Mouse (Mus musculus): ENCODE results near the gene Rrm1. TPM values are rescaled to one million over a fixed set of nuclear protein-coding genes. Genes with fewer than 3 reads are reported as not detected.

Gene Rrm1
- polyA plus RNA-seq, 2 experiments: 107 to 185 TPM

DNA sequence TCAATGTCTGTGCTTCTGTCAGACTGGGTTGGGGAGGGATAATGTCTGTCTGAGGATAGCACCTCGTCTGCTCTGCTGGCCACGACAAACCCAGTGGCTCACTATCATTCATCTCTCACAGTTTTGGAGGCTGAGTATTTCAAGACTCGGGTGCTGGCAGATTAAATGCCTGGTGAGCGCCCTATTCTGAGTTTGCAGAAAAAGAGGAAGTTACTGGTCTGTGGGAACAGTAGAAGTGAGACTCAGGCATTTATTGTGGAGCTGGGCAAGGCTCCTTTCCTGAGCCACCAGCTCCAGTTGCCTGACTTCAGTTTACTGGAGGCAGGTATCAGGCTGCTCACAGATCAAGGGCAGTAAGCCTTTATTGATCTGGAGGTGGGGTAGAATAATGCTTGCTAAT is 72.6 kb downstream of the Rrm1 start:
- Histone ChIP-seq H3K27ac (no peak overlapping the region), H3K4me2 (ENCODE audit: low read depth) (no peak overlapping the region), H3K4me1 (replicated peaks; ENCODE audit: control insufficient read depth in 2 of 2, insufficient read depth in 2 of 2, low read length in 1 of 2) (peaks cover 0 to 4% of the 10 kb centered on the region in 2 experiments; a peak in 1 of 4 replicates), H3K27me3 (ENCODE audit: control insufficient read depth, insufficient read depth, low read length) (no peaks in the 10 kb centered on the region; the same call in 1 of the 2 replicates), H3K9ac (replicated peaks) (no peak overlapping the region), H3K9me3 (ENCODE audit: control insufficient read depth, low read length) (no peaks in the 10 kb centered on the region), H3K36me3 (replicated peaks; ENCODE audit: control insufficient read depth, insufficient read depth, low read depth) (no peaks in the 10 kb centered on the region), H3K4me3 (ENCODE audit: insufficient read depth in 1 of 2, low read depth in 2 of 2, low read length in 2 of 2) (no peak overlapping the region)
- no peak for ATAC-seq (ENCODE audit: insufficient read depth)
- whole genome bisulfite sequencing (ENCODE audit: insufficient replicate concordance): 5% methylated on average over 4 of the region's 4 CpGs
- DNase-seq (ENCODE audit: low read depth in 3 of 3, low spot score in 3 of 3): no peak
- TF ChIP-seq EP300 (IDR thresholded peaks at IDR 0.05; ENCODE audit: low read depth) (no peak), CTCF (IDR thresholded peaks at IDR 0.05; ENCODE audit: low read depth) (no peak)

DNA sequence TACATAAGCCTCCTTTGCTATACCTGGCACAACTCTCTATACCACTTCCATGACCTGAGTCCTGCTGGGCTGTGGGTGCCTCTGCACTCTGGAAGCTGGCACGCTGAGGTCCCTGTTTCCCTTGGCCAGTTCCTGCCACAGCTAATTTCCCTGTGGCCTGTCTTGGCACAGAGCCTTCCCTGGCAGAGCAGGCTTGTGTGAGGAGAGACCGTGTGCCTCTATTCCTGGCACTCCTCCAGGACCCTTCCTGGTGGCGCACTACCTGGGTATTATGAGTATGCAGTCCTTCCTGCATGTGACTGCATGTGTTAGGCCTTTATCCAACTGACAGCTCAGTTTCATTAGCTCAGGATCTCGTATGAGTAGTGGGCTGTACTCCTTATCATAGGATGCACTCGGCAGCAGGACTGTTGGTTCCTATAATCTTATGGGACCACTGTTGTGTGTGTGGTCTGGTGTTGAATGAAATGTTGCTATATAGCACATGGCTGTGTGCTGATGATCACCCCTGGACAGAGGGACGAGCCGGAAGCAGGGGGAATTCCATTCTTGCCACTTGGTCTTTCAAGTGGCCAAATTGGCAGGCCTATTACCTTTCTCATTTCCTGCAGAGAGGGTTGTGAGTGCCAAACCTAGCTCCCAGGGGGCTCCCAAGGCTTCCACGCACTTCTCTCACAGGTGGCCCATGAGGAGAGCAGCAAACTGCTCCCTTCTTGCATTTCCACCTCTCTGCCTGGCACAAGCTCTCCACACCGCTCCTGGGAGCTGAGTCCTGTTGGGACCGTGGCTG is 75.0 kb downstream of the Rrm1 start:
- no peak overlapping the region for H3K27ac ChIP-seq
- no peaks in the 10 kb centered on the region; the same call in 1 of the 2 replicates for H3K27me3 ChIP-seq (ENCODE audit: control insufficient read depth, insufficient read depth, low read length)
- H3K36me3 ChIP-seq (replicated peaks; ENCODE audit: control insufficient read depth, insufficient read depth, low read depth): no peaks in the 10 kb centered on the region
- H3K9ac ChIP-seq (replicated peaks): no peak overlapping the region
- peaks cover 0 to 4% of the 10 kb centered on the region in 2 experiments; a peak in 1 of 4 replicates for H3K4me1 ChIP-seq (replicated peaks; ENCODE audit: control insufficient read depth in 2 of 2, insufficient read depth in 2 of 2, low read length in 1 of 2)
- TF ChIP-seq CTCF (IDR thresholded peaks at IDR 0.05; ENCODE audit: low read depth) (no peak), EP300 (IDR thresholded peaks at IDR 0.05; ENCODE audit: low read depth) (no peak)
- no peaks in the 10 kb centered on the region for H3K9me3 ChIP-seq (ENCODE audit: control insufficient read depth, low read length)
- no peak for DNase-seq (ENCODE audit: low read depth in 3 of 3, low spot score in 3 of 3)
- 40% methylated on average over 10 of the region's 10 CpGs for WGBS (ENCODE audit: insufficient replicate concordance)
- no peak overlapping the region for H3K4me3 ChIP-seq (ENCODE audit: insufficient read depth in 1 of 2, low read depth in 2 of 2, low read length in 2 of 2)
- no peak for ATAC-seq (ENCODE audit: insufficient read depth)
- no peak overlapping the region for H3K4me2 ChIP-seq (ENCODE audit: low read depth)

DNA sequence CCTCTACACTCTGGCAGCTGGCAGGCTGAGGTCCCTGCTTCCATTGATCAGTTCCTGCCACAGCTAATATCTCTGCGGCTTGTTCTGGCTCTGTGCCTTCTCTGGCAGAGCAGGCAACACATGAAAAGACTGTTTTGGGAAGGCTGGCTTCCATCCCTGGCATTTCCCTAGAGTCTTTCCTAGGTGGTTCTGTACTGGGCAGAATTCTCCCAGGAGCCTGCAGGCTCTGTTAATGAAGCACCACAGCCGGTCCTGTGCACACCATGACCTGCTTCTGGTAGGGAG is 75.5 kb downstream of the Rrm1 start:
- peaks cover 0 to 4% of the 10 kb centered on the region in 2 experiments; a peak in 1 of 4 replicates for H3K4me1 ChIP-seq (replicated peaks; ENCODE audit: control insufficient read depth in 2 of 2, insufficient read depth in 2 of 2, low read length in 1 of 2)
- ATAC-seq (ENCODE audit: insufficient read depth) (no peak), DNase-seq (ENCODE audit: low read depth in 3 of 3, low spot score in 3 of 3) (no peak)
- H3K4me2 ChIP-seq (ENCODE audit: low read depth): no peak overlapping the region
- no peaks in the 10 kb centered on the region for H3K9me3 ChIP-seq (ENCODE audit: control insufficient read depth, low read length)
- no peak overlapping the region for H3K4me3 ChIP-seq (ENCODE audit: insufficient read depth in 1 of 2, low read depth in 2 of 2, low read length in 2 of 2)
- H3K27me3 ChIP-seq (ENCODE audit: control insufficient read depth, insufficient read depth, low read length): no peaks in the 10 kb centered on the region; the same call in 1 of the 2 replicates
- WGBS (ENCODE audit: insufficient replicate concordance): 63% methylated on average over 2 of the region's 2 CpGs
- H3K27ac ChIP-seq: no peak overlapping the region
- no peaks in the 10 kb centered on the region for H3K36me3 ChIP-seq (replicated peaks; ENCODE audit: control insufficient read depth, insufficient read depth, low read depth)
- no peak for TF ChIP-seq CTCF (IDR thresholded peaks at IDR 0.05; ENCODE audit: low read depth)
- no peak for TF ChIP-seq EP300 (IDR thresholded peaks at IDR 0.05; ENCODE audit: low read depth)
- H3K9ac ChIP-seq (replicated peaks): no peak overlapping the region

Other genes starting within 250 kb of the Rrm1 start
- 7.0 and 8.8 TPM in 2 replicates for gene Nup98, start 231.5 kb upstream of the Rrm1 start, polyA plus RNA-seq (2012; rRNA removed)
- gene Nup98, start 231.5 kb upstream of the Rrm1 start, polyA plus RNA-seq (2014; fragmentation: Nextera tagmentation; extraction: Ambion mirVana): 16.3 and 17.4 TPM in 2 replicates
- 14.5 and 15.4 TPM in 2 replicates for gene Pgap2, start 231.5 kb upstream of the Rrm1 start, polyA plus RNA-seq (2012; rRNA removed)
- gene Pgap2, start 231.5 kb upstream of the Rrm1 start, polyA plus RNA-seq (2014; fragmentation: Nextera tagmentation; extraction: Ambion mirVana): 18.0 and 20.2 TPM in 2 replicates
- 31.4 and 35.9 TPM in 2 replicates for gene Rhog, start 185.6 kb upstream of the Rrm1 start, polyA plus RNA-seq (2012; rRNA removed)
- gene Rhog, start 185.6 kb upstream of the Rrm1 start, polyA plus RNA-seq (2014; fragmentation: Nextera tagmentation; extraction: Ambion mirVana): 53.4 and 55.6 TPM in 2 replicates
- gene Stim1, start 173.9 kb upstream of the Rrm1 start, polyA plus RNA-seq (2012; rRNA removed): 6.9 and 7.9 TPM in 2 replicates
- gene Stim1, start 173.9 kb upstream of the Rrm1 start, polyA plus RNA-seq (2014; fragmentation: Nextera tagmentation; extraction: Ambion mirVana): 9.3 and 11.2 TPM in 2 replicates
- not detected in 2 replicates for gene Olfr543, start 40.0 kb downstream of the Rrm1 start, polyA plus RNA-seq (2012; rRNA removed)
- gene Olfr543, start 40.0 kb downstream of the Rrm1 start, polyA plus RNA-seq (2014; fragmentation: Nextera tagmentation; extraction: Ambion mirVana): 0.37 and 0.39 TPM in 2 replicates
- not detected in 2 replicates for gene Olfr544, start 46.6 kb downstream of the Rrm1 start, polyA plus RNA-seq (2012; rRNA removed)
- 0.04 and 0.17 TPM in 2 replicates for gene Olfr544, start 46.6 kb downstream of the Rrm1 start, polyA plus RNA-seq (2014; fragmentation: Nextera tagmentation; extraction: Ambion mirVana)
- not detected in 2 replicates for gene Olfr545, start 57.9 kb downstream of the Rrm1 start, polyA plus RNA-seq (2012; rRNA removed)
- gene Olfr545, start 57.9 kb downstream of the Rrm1 start, polyA plus RNA-seq (2014; fragmentation: Nextera tagmentation; extraction: Ambion mirVana): not detected in 2 replicates
- not detected in 2 replicates for gene Olfr547, start 93.1 kb downstream of the Rrm1 start, polyA plus RNA-seq (2012; rRNA removed)
- gene Olfr547, start 93.1 kb downstream of the Rrm1 start, polyA plus RNA-seq (2014; fragmentation: Nextera tagmentation; extraction: Ambion mirVana): not detected in 2 replicates
- gene Olfr548-ps1, start 99.2 kb downstream of the Rrm1 start, polyA plus RNA-seq (2012; rRNA removed): not detected in 2 replicates
- gene Olfr548-ps1, start 99.2 kb downstream of the Rrm1 start, polyA plus RNA-seq (2014; fragmentation: Nextera tagmentation; extraction: Ambion mirVana): not detected in 2 replicates
- gene Olfr549, start 108.2 kb downstream of the Rrm1 start, polyA plus RNA-seq (2012; rRNA removed): not detected in 2 replicates
- not detected in 2 replicates for gene Olfr549, start 108.2 kb downstream of the Rrm1 start, polyA plus RNA-seq (2014; fragmentation: Nextera tagmentation; extraction: Ambion mirVana)
- 2.0 and 3.0 TPM in 2 replicates for gene Trim21, start 123.8 kb downstream of the Rrm1 start, polyA plus RNA-seq (2012; rRNA removed)
- gene Trim21, start 123.8 kb downstream of the Rrm1 start, polyA plus RNA-seq (2014; fragmentation: Nextera tagmentation; extraction: Ambion mirVana): 0.45 and 0.58 TPM in 2 replicates
- gene Olfr550, start 129.7 kb downstream of the Rrm1 start, polyA plus RNA-seq (2012; rRNA removed): not detected in 2 replicates
- not detected in 2 replicates for gene Olfr550, start 129.7 kb downstream of the Rrm1 start, polyA plus RNA-seq (2014; fragmentation: Nextera tagmentation; extraction: Ambion mirVana)
- gene Olfr551, start 150.2 kb downstream of the Rrm1 start, polyA plus RNA-seq (2012; rRNA removed): not detected in 2 replicates
- not detected in 2 replicates for gene Olfr551, start 150.2 kb downstream of the Rrm1 start, polyA plus RNA-seq (2014; fragmentation: Nextera tagmentation; extraction: Ambion mirVana)
- gene Olfr552, start 156.1 kb downstream of the Rrm1 start, polyA plus RNA-seq (2012; rRNA removed): not detected in 2 replicates
- gene Olfr552, start 156.1 kb downstream of the Rrm1 start, polyA plus RNA-seq (2014; fragmentation: Nextera tagmentation; extraction: Ambion mirVana): not detected in 2 replicates
- gene Olfr553, start 176.5 kb downstream of the Rrm1 start, polyA plus RNA-seq (2012; rRNA removed): not detected in 2 replicates
- gene Olfr553, start 176.5 kb downstream of the Rrm1 start, polyA plus RNA-seq (2014; fragmentation: Nextera tagmentation; extraction: Ambion mirVana): not detected in 2 replicates
- not detected in 2 replicates for gene Olfr554, start 196.7 kb downstream of the Rrm1 start, polyA plus RNA-seq (2012; rRNA removed)
- gene Olfr554, start 196.7 kb downstream of the Rrm1 start, polyA plus RNA-seq (2014; fragmentation: Nextera tagmentation; extraction: Ambion mirVana): not detected in 2 replicates
- gene Olfr555, start 217.1 kb downstream of the Rrm1 start, polyA plus RNA-seq (2012; rRNA removed): not detected in 2 replicates
- not detected in 2 replicates for gene Olfr555, start 217.1 kb downstream of the Rrm1 start, polyA plus RNA-seq (2014; fragmentation: Nextera tagmentation; extraction: Ambion mirVana)
- gene Olfr556, start 223.2 kb downstream of the Rrm1 start, polyA plus RNA-seq (2012; rRNA removed): not detected in 2 replicates
- gene Olfr556, start 223.2 kb downstream of the Rrm1 start, polyA plus RNA-seq (2014; fragmentation: Nextera tagmentation; extraction: Ambion mirVana): not detected in 2 replicates
- 1.8 and 2.3 TPM in 2 replicates for gene Trim68, start 245.6 kb downstream of the Rrm1 start, polyA plus RNA-seq (2012; rRNA removed)
- gene Trim68, start 245.6 kb downstream of the Rrm1 start, polyA plus RNA-seq (2014; fragmentation: Nextera tagmentation; extraction: Ambion mirVana): 0.86 and 1.3 TPM in 2 replicates